Mouse (Mus musculus): ENCODE results near the gene Uchl4. TPM values are rescaled to one million over a fixed set of nuclear protein-coding genes. Genes with fewer than 3 reads are reported as not detected.

Uchl4 gene
- polyA plus RNA-seq, 1 experiment from 2014 or later: 1.7 TPM

DNA sequence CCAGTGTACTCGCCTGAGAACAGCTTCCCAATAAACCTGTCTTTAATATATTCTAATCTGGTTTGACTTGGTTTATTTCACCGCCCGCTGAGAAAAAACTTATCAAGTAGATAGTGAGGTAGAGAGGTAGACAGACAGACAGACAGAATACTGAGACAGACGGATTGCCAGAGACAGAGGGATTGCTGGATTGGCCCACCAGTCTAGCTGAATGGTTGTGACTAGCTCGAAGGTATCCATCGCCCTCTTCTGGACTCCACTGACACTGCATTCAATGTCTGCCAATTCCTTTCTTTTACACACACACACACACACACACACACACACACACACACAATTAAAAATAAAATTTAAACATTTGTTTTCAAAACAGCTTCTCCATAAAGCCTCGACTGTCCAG is 37.6 kb downstream of the Uchl4 start:
- Histone ChIP-seq H3K4me2 (ENCODE audit: low read depth) (no peak overlapping the region), H3K27ac (ENCODE audit: low read depth, low read length) (no peak overlapping the region), H3K4me1 (ENCODE audit: control insufficient read depth, insufficient read depth, low read length) (no peaks in the 10 kb centered on the region), H3K27me3 (ENCODE audit: control insufficient read depth, insufficient read depth, low read length) (no peaks in the 10 kb centered on the region), H3K9ac (ENCODE audit: low read length) (no peak overlapping the region), H3K9me3 (ENCODE audit: control insufficient read depth, low read length) (no peaks in the 10 kb centered on the region), H3K36me3 (ENCODE audit: control insufficient read depth, insufficient read depth, low read length) (no peaks in the 10 kb centered on the region), H3K4me3 (ENCODE audit: low read depth, low read length) (no peak overlapping the region)
- 54% methylated on average over 7 of the region's 7 CpGs for WGBS
- no peak for ATAC-seq (ENCODE audit: insufficient read depth, low FRiP score, low TSS enrichment)
- peak; percentile 37 for DNase-seq (ENCODE audit: low spot score)

- WGBS: 71% methylated on average over 4 of the region's 4 CpGs
- Histone ChIP-seq H3K27ac (ENCODE audit: low read depth, low read length) (no peak overlapping the region), H3K4me1 (ENCODE audit: control insufficient read depth, insufficient read depth, low read length) (no peaks in the 10 kb centered on the region), H3K4me2 (ENCODE audit: low read depth) (no peak overlapping the region), H3K9me3 (ENCODE audit: control insufficient read depth, low read length) (no peaks in the 10 kb centered on the region), H3K27me3 (ENCODE audit: control insufficient read depth, insufficient read depth, low read length) (no peaks in the 10 kb centered on the region), H3K36me3 (ENCODE audit: control insufficient read depth, insufficient read depth, low read length) (no peaks in the 10 kb centered on the region), H3K4me3 (ENCODE audit: low read depth, low read length) (no peak overlapping the region), H3K9ac (ENCODE audit: low read length) (no peak overlapping the region)
- DNase-seq (ENCODE audit: low spot score): no peak
- no peak for ATAC-seq (ENCODE audit: insufficient read depth, low FRiP score, low TSS enrichment)
Measured at GRCm38 (mm10) chr9:64273757-64274156, 38.8 kb downstream of the Uchl4 start.

- H3K9me3 ChIP-seq (ENCODE audit: control insufficient read depth, low read length): no peaks in the 10 kb centered on the region
- no peaks in the 10 kb centered on the region for H3K36me3 ChIP-seq (ENCODE audit: control insufficient read depth, insufficient read depth, low read length)
- no peak for DNase-seq (ENCODE audit: low spot score)
- no peak for ATAC-seq (ENCODE audit: insufficient read depth, low FRiP score, low TSS enrichment)
- no peak overlapping the region for H3K4me2 ChIP-seq (ENCODE audit: low read depth)
- H3K4me1 ChIP-seq (ENCODE audit: control insufficient read depth, insufficient read depth, low read length): no peaks in the 10 kb centered on the region
- no peak overlapping the region for H3K9ac ChIP-seq (ENCODE audit: low read length)
- 85% methylated on average over 4 of the region's 4 CpGs for WGBS
- no peak overlapping the region for H3K4me3 ChIP-seq (ENCODE audit: low read depth, low read length)
- H3K27ac ChIP-seq (ENCODE audit: low read depth, low read length): no peak overlapping the region
- no peaks in the 10 kb centered on the region for H3K27me3 ChIP-seq (ENCODE audit: control insufficient read depth, insufficient read depth, low read length)
Measured at GRCm38 (mm10) chr9:64274291-64274690, 39.3 kb downstream of the Uchl4 start.

GRCm38 (mm10) chr9:64274919-64275318 is 39.9 kb downstream of the Uchl4 start:
- no peaks in the 10 kb centered on the region for H3K4me1 ChIP-seq (ENCODE audit: control insufficient read depth, insufficient read depth, low read length)
- H3K9me3 ChIP-seq (ENCODE audit: control insufficient read depth, low read length): no peaks in the 10 kb centered on the region
- no peaks in the 10 kb centered on the region for H3K27me3 ChIP-seq (ENCODE audit: control insufficient read depth, insufficient read depth, low read length)
- ATAC-seq (ENCODE audit: insufficient read depth, low FRiP score, low TSS enrichment) (no peak), DNase-seq (ENCODE audit: low spot score) (no peak)
- H3K27ac ChIP-seq (ENCODE audit: low read depth, low read length): no peak overlapping the region
- H3K4me2 ChIP-seq (ENCODE audit: low read depth): no peak overlapping the region
- H3K4me3 ChIP-seq (ENCODE audit: low read depth, low read length): no peak overlapping the region
- H3K9ac ChIP-seq (ENCODE audit: low read length): no peak overlapping the region
- WGBS: 74% methylated on average over 1 of the region's 1 CpGs
- H3K36me3 ChIP-seq (ENCODE audit: control insufficient read depth, insufficient read depth, low read length): no peaks in the 10 kb centered on the region

- peaks cover 6% of the 10 kb centered on the region for H3K4me1 ChIP-seq (ENCODE audit: control insufficient read depth, insufficient read depth, low read length)
- ATAC-seq (ENCODE audit: insufficient read depth, low FRiP score, low TSS enrichment) (no peak), DNase-seq (ENCODE audit: low spot score) (peak; percentile 70)
- no peak overlapping the region for H3K4me2 ChIP-seq (ENCODE audit: low read depth)
- no peaks in the 10 kb centered on the region for H3K36me3 ChIP-seq (ENCODE audit: control insufficient read depth, insufficient read depth, low read length)
- H3K4me3 ChIP-seq (ENCODE audit: low read depth, low read length): no peak overlapping the region
- no peaks in the 10 kb centered on the region for H3K27me3 ChIP-seq (ENCODE audit: control insufficient read depth, insufficient read depth, low read length)
- H3K9ac ChIP-seq (ENCODE audit: low read length): no peak overlapping the region
- 73% methylated on average over 8 of the region's 8 CpGs for WGBS
- H3K9me3 ChIP-seq (ENCODE audit: control insufficient read depth, low read length): no peaks in the 10 kb centered on the region
- H3K27ac ChIP-seq (ENCODE audit: low read depth, low read length): no peak overlapping the region
Measured at GRCm38 (mm10) chr9:64277706-64278105, 42.7 kb downstream of the Uchl4 start.

- WGBS: 95% methylated on average over 6 of the region's 6 CpGs
- Histone ChIP-seq H3K9ac (ENCODE audit: low read length) (no peak overlapping the region), H3K4me1 (ENCODE audit: control insufficient read depth, insufficient read depth, low read length) (peaks cover 7% of the 10 kb centered on the region), H3K27ac (ENCODE audit: low read depth, low read length) (no peak overlapping the region), H3K4me2 (ENCODE audit: low read depth) (no peak overlapping the region), H3K36me3 (ENCODE audit: control insufficient read depth, insufficient read depth, low read length) (no peaks in the 10 kb centered on the region), H3K27me3 (ENCODE audit: control insufficient read depth, insufficient read depth, low read length) (no peaks in the 10 kb centered on the region), H3K9me3 (ENCODE audit: control insufficient read depth, low read length) (no peaks in the 10 kb centered on the region), H3K4me3 (ENCODE audit: low read depth, low read length) (no peak overlapping the region)
- DNase-seq (ENCODE audit: low spot score): no peak
- ATAC-seq (ENCODE audit: insufficient read depth, low FRiP score, low TSS enrichment): no peak
Measured at GRCm38 (mm10) chr9:64278665-64279310, 43.8 kb downstream of the Uchl4 start.

GRCm38 (mm10) chr9:64281105-64281780 is 46.2 kb downstream of the Uchl4 start, which contains the start of gene Tipin:
Tipin (plus strand) TSS chr9:64281581.
- DNase-seq (ENCODE audit: low spot score): peak; percentile 96
- 4% methylated on average over 44 of the region's 46 CpGs for WGBS
- Histone ChIP-seq H3K9ac (ENCODE audit: low read length) (peak within 1 kb of the TSS; percentile 97), H3K27me3 (ENCODE audit: control insufficient read depth, insufficient read depth, low read length) (no peaks in the 10 kb centered on the region), H3K27ac (ENCODE audit: low read depth, low read length) (peak within 1 kb of the TSS; percentile 68; the same call in 1 of the 2 replicates), H3K4me3 (ENCODE audit: low read depth, low read length) (peak within 1 kb of the TSS; percentile 80), H3K36me3 (ENCODE audit: control insufficient read depth, insufficient read depth, low read length) (0 out of 2 replicates have a peak, but pooled peaks cover 2% of the 10 kb centered on the region), H3K4me1 (ENCODE audit: control insufficient read depth, insufficient read depth, low read length) (peaks cover 7% of the 10 kb centered on the region), H3K4me2 (ENCODE audit: low read depth) (peak within 1 kb of the TSS; percentile 55), H3K9me3 (ENCODE audit: control insufficient read depth, low read length) (no peaks in the 10 kb centered on the region)
- ATAC-seq (ENCODE audit: insufficient read depth, low FRiP score, low TSS enrichment): peak; percentile 83

DNA sequence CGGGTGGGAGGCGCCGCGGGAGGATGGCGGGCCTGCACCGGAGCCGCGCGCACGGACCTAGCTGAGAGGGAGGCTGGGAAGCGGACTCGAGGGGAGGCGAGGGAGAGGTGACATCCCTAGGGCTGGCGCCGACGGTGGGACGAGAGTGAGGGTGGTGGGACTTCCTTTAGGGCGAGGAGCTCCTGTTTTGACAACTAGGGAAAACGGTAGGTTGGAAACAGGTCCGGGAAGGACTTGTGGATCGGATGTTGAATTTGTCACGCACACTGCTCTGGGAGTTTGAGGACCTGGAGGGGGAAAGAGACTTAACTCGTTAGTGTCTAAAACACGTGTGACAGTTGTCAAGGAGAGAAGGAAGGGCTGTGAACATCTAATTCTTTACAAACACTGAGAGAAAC is 46.8 kb downstream of the Uchl4 start:
- H3K4me1 ChIP-seq (ENCODE audit: control insufficient read depth, insufficient read depth, low read length): peaks cover 7% of the 10 kb centered on the region
- no peak for DNase-seq (ENCODE audit: low spot score)
- peak overlapping the region; percentile 97 for H3K9ac ChIP-seq (ENCODE audit: low read length)
- no peaks in the 10 kb centered on the region for H3K9me3 ChIP-seq (ENCODE audit: control insufficient read depth, low read length)
- peak overlapping the region; percentile 80 for H3K4me3 ChIP-seq (ENCODE audit: low read depth, low read length)
- no peaks in the 10 kb centered on the region for H3K27me3 ChIP-seq (ENCODE audit: control insufficient read depth, insufficient read depth, low read length)
- WGBS: 0% methylated on average over 24 of the region's 24 CpGs
- H3K4me2 ChIP-seq (ENCODE audit: low read depth): peak overlapping the region; percentile 55
- H3K36me3 ChIP-seq (ENCODE audit: control insufficient read depth, insufficient read depth, low read length): 0 out of 2 replicates have a peak, but pooled peaks cover 2% of the 10 kb centered on the region
- H3K27ac ChIP-seq (ENCODE audit: low read depth, low read length): peak overlapping the region; percentile 68; the same call in 1 of the 2 replicates
- peak; percentile 75 for ATAC-seq (ENCODE audit: insufficient read depth, low FRiP score, low TSS enrichment)
